Mouse (Mus musculus) kidney, embryonic 16.5 days (tissue): ENCODE measurements around the gene Tbc1d10a. TPM values are rescaled to one million over a fixed set of nuclear protein-coding genes. Genes with fewer than 3 reads are reported as not detected.

ENCODE experiments used
- ATAC-seq: fragments of 200-750 bp; cut with Nextera tagmentation; 2 replicates; pipeline ENCODE4 v1.8.0; 2017; ENCODE audit warnings: moderate TSS enrichment; ENCODE audit not compliant: low FRiP score, low TSS enrichment
- H3K27ac ChIP-seq: fragments of 300-500 bp; sonication (generic); 2 replicates; pipeline ENCODE4 v1.5.1; 2014; ENCODE audit warnings: low read length
- H3K27me3 ChIP-seq: fragments of 300-500 bp; sonication (generic); 2 replicates; pipeline ENCODE4 v1.6.1; 2014; ENCODE audit warnings: low read length, control low read depth, mixed read lengths; ENCODE audit not compliant: insufficient read depth
- H3K36me3 ChIP-seq: fragments of 300-500 bp; sonication (generic); 2 replicates; pipeline ENCODE4 v1.6.1; 2014; ENCODE audit warnings: low read length, control low read depth, mixed read lengths; ENCODE audit not compliant: insufficient read depth
- H3K4me1 ChIP-seq: fragments of 300-500 bp; sonication (generic); 2 replicates; pipeline ENCODE4 v1.6.1; 2014; ENCODE audit warnings: low read length, control low read depth, mixed read lengths; ENCODE audit not compliant: insufficient read depth
- H3K4me2 ChIP-seq: fragments of 300-500 bp; sonication (generic); replicated peaks from 2 replicates; pipeline ENCODE4 v1.6.1; 2014; ENCODE audit warnings: low read depth, low read length
- H3K4me3 ChIP-seq: fragments of 300-500 bp; sonication (generic); 2 replicates; pipeline ENCODE4 v1.5.1; 2014; ENCODE audit warnings: mild to moderate bottlenecking, low read length
- H3K9ac ChIP-seq: fragments of 300-500 bp; sonication (generic); replicated peaks from 2 replicates; pipeline ENCODE4 v1.6.1; 2014; ENCODE audit warnings: low read length
- H3K9me3 ChIP-seq: fragments of 300-500 bp; sonication (generic); 2 replicates; pipeline ENCODE4 v1.6.1; 2016; ENCODE audit warnings: low read length, control low read depth
- WGBS: fragments of 180-500 bp; shearing (Covaris S2); extraction: QIAGEN DNeasy Blood & Tissue Kit; methylation state at CpG from one replicate; pipeline ENCODE4 v1.1.7; 2014; 5-methylcytosine and 5-hydroxymethylcytosine counted together
- polyA plus RNA-seq: library from polyadenylated mRNA; unstranded; fragments of >200 nt; fragmentation: Nextera tagmentation; extraction: Ambion mirVana; gene quantifications from 2 replicates; pipeline ENCODE4 v1.2.1, GENCODE M21; 2015

Gene Tbc1d10a
- polyA plus RNA-seq, 1 experiment from 2014 or later = 51.3 TPM

- Histone ChIP-seq H3K4me1 (no peaks in the 10 kb centered on the region), H3K27ac (no peak overlapping the region), H3K9me3 (no peaks in the 10 kb centered on the region), H3K27me3 (no peaks in the 10 kb centered on the region), H3K4me2 (no peak overlapping the region), H3K36me3 (no peaks in the 10 kb centered on the region), H3K9ac (no peak overlapping the region), H3K4me3 (no peak overlapping the region)
- 73% methylated on average over 4 of the region's 4 CpGs for WGBS
- ATAC-seq = no peak
Observed at GRCm38 (mm10) chr11:4241180-4241579, 54.6 kb downstream of the Tbc1d10a start.

DNA sequence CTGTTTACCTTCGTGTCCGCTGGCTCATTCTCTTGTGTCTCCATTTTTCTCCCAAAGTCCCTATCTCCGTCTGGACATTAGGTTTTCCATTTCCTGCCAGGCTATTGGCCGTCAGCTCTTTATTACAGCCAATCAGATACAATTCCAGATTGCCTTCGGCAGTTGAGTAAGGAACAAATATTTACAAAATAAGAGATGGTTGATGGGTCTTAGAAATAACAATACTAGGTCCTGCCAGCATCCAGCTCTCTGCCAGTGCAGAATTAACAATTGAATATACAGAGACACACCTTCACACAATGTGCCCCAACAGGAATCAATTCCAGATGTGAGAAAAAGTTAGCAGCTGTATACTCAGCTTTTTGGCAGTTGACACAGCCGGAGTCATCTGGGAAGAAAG is 59.5 kb downstream of the Tbc1d10a start:
- Histone ChIP-seq H3K9ac (no peak overlapping the region), H3K4me1 (no peaks in the 10 kb centered on the region), H3K9me3 (no peaks in the 10 kb centered on the region), H3K27me3 (no peaks in the 10 kb centered on the region), H3K36me3 (no peaks in the 10 kb centered on the region), H3K27ac (no peak overlapping the region), H3K4me3 (no peak overlapping the region), H3K4me2 (no peak overlapping the region)
- ATAC-seq = no peak
- WGBS = 70% methylated on average over 6 of the region's 6 CpGs

GRCm38 (mm10) chr11:4246623-4247022 is 60.0 kb downstream of the Tbc1d10a start:
- Histone ChIP-seq H3K36me3 (no peaks in the 10 kb centered on the region), H3K4me2 (no peak overlapping the region), H3K4me1 (no peaks in the 10 kb centered on the region), H3K27me3 (no peaks in the 10 kb centered on the region), H3K9me3 (no peaks in the 10 kb centered on the region), H3K9ac (no peak overlapping the region), H3K27ac (no peak overlapping the region), H3K4me3 (no peak overlapping the region)
- no peak for ATAC-seq
- WGBS = 68% methylated on average over 4 of the region's 4 CpGs

DNA sequence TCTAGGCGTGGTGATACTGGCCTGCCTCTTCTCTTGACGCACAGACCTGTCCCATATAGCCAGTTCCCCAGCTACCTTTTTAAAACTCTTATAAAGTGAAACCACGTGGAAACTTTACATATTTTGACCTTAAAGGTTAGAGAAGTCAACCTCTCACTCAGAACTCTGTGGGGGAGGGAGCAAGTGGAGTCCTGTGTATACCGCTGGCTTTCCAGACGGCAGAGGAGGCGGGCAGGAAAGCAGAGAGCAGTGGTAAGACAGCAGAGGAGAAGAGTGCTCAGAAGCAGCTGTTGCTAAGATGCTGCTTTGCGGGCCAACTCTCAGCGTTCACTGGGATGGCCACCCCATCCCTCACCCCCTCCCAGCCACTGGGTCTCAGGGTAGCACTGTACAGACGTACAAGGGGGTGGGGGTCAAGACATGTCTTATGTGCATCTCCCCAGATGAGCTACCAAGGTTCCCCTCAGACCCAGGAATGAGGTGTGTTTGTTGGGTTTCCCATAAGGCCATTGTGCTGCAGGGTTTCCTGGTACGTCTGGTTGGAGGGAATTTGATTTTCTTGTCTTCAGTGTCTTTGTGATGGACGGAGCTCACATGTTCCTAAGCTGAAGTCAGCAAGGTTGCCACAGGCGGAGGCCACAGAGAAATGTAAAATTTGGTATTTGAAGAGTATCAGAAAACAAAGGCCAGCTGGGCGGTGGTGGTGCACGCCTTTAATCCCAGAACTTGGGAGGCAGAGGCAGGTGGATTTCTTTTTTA is 60.8 kb downstream of the Tbc1d10a start:
- Histone ChIP-seq H3K4me3 (no peak overlapping the region), H3K4me1 (no peaks in the 10 kb centered on the region), H3K27ac (no peak overlapping the region), H3K27me3 (no peaks in the 10 kb centered on the region), H3K9ac (no peak overlapping the region), H3K4me2 (no peak overlapping the region), H3K36me3 (no peaks in the 10 kb centered on the region), H3K9me3 (no peaks in the 10 kb centered on the region)
- WGBS = 77% methylated on average over 14 of the region's 14 CpGs
- ATAC-seq = no peak

DNA sequence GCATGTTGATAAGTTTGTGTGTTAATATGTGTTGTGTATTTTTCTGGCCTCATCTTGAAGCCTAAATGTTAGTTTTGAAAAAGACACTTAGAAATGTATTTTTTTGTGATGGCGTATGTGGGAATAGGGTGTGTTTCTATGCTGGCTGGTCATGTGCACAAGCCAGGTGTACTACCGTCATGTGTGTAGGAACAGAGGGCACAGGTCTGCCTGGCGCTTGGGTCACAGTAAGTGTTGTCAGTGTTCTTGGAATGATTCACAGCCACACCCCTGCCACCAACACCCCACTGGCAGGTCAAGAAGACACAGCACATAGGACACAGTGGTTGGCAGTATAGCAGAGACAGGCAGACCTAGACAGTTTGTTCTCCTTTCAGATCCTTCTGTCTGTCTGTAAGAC is 62.6 kb downstream of the Tbc1d10a start:
- WGBS = 93% methylated on average over 3 of the region's 3 CpGs
- H3K36me3 ChIP-seq = no peaks in the 10 kb centered on the region
- no peak for ATAC-seq
- no peak overlapping the region for H3K4me3 ChIP-seq
- H3K4me1 ChIP-seq = no peaks in the 10 kb centered on the region
- no peak overlapping the region for H3K4me2 ChIP-seq
- H3K27ac ChIP-seq = no peak overlapping the region
- no peaks in the 10 kb centered on the region for H3K9me3 ChIP-seq
- no peaks in the 10 kb centered on the region for H3K27me3 ChIP-seq
- no peak overlapping the region for H3K9ac ChIP-seq

DNA sequence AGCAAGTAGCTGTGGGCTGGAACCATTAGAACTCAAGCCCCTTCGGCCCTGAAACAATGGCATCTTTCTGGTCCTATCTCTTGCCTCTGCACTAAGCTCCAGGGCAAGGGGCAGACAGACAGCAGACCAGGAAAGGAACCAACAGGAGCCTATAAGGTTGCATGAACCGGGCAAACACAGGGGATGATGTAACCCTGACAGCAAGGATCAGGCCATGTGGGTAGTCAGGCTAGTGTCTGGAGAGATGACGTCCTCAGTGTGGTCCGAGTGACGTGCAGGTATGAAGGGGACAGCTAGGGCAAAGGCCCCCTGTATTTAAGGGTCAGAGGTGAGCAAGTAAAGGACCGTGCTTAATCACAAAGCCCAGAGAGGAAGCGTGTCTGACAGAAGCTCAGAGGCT is 63.7 kb downstream of the Tbc1d10a start:
- no peak overlapping the region for H3K4me3 ChIP-seq
- H3K9ac ChIP-seq = no peak overlapping the region
- no peaks in the 10 kb centered on the region for H3K27me3 ChIP-seq
- no peaks in the 10 kb centered on the region for H3K36me3 ChIP-seq
- no peak overlapping the region for H3K4me2 ChIP-seq
- no peak overlapping the region for H3K27ac ChIP-seq
- no peaks in the 10 kb centered on the region for H3K9me3 ChIP-seq
- WGBS = 72% methylated on average over 7 of the region's 7 CpGs
- no peaks in the 10 kb centered on the region for H3K4me1 ChIP-seq
- ATAC-seq = no peak

DNA sequence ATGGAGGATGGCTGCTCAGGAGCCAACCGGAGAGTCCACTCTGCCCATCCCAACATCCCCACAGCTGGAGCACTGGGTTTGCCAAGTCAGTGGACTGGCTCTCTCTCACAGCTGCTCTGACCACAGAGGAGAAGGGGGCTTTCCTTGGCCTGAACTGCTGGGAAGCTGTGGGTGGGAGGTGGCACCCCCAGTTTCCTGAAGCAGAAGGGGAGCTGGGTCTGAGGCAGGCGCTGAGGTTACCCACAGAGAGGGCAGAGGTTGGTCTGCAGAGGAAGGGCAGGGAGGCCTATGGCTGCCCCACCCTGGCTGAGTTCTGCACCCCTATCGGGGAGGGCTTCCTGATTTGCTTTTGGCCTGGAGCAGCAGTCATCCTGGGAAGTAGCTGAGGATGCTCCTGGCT is 64.8 kb downstream of the Tbc1d10a start:
- Histone ChIP-seq H3K27ac (no peak overlapping the region), H3K27me3 (no peaks in the 10 kb centered on the region), H3K4me3 (no peak overlapping the region), H3K9me3 (no peaks in the 10 kb centered on the region), H3K4me1 (no peaks in the 10 kb centered on the region), H3K4me2 (no peak overlapping the region), H3K9ac (no peak overlapping the region), H3K36me3 (no peaks in the 10 kb centered on the region)
- ATAC-seq = no peak
- WGBS = 82% methylated on average over 3 of the region's 3 CpGs

GRCm38 (mm10) chr11:4252886-4253285 is 66.3 kb downstream of the Tbc1d10a start:
- H3K27ac ChIP-seq = no peak overlapping the region
- ATAC-seq = no peak
- H3K4me1 ChIP-seq = no peaks in the 10 kb centered on the region
- H3K9me3 ChIP-seq = no peaks in the 10 kb centered on the region
- no peak overlapping the region for H3K4me2 ChIP-seq
- WGBS = 65% methylated on average over 2 of the region's 2 CpGs
- no peak overlapping the region for H3K4me3 ChIP-seq
- no peaks in the 10 kb centered on the region for H3K27me3 ChIP-seq
- H3K36me3 ChIP-seq = no peaks in the 10 kb centered on the region
- no peak overlapping the region for H3K9ac ChIP-seq

GRCm38 (mm10) chr11:4256846-4257607 is 70.4 kb downstream of the Tbc1d10a start, which contains the start of gene Lif:
Lif (plus strand) TSS chr11:4257557.
- Histone ChIP-seq H3K9ac (no peak within 1 kb of the TSS), H3K4me2 (no peak within 1 kb of the TSS), H3K4me3 (no peak within 1 kb of the TSS), H3K9me3 (no peaks in the 10 kb centered on the region), H3K27ac (no peak within 1 kb of the TSS), H3K4me1 (peaks cover 21% of the 10 kb centered on the region), H3K36me3 (no peaks in the 10 kb centered on the region), H3K27me3 (no peaks in the 10 kb centered on the region)
- ATAC-seq = no peak
- 57% methylated on average over 11 of the region's 11 CpGs for WGBS

- H3K4me2 ChIP-seq = no peak overlapping the region
- no peak overlapping the region for H3K4me3 ChIP-seq
- peaks cover 26% of the 10 kb centered on the region for H3K4me1 ChIP-seq
- no peak overlapping the region for H3K27ac ChIP-seq
- 59% methylated on average over 5 of the region's 5 CpGs for WGBS
- ATAC-seq = no peak
- no peak overlapping the region for H3K9ac ChIP-seq
- no peaks in the 10 kb centered on the region for H3K9me3 ChIP-seq
- H3K36me3 ChIP-seq = no peaks in the 10 kb centered on the region
- H3K27me3 ChIP-seq = no peaks in the 10 kb centered on the region
Observed at GRCm38 (mm10) chr11:4257756-4258155, 71.2 kb downstream of the Tbc1d10a start.
